Mouse (Mus musculus) hindbrain, embryonic 14.5 days (tissue): ENCODE results near the gene Gm10134. TPM values are rescaled to one million over a fixed set of nuclear protein-coding genes. Genes with fewer than 3 reads are reported as not detected.
A peak's percentile ranks its signal among the peaks of the same experiment; 100 is the strongest.

Experiments
- ATAC-seq: fragments of 200-750 bp; cut with Nextera tagmentation; 2 replicates; pipeline ENCODE4 v1.8.0; 2017; ENCODE audit warnings: moderate number of reproducible peaks, mild to moderate bottlenecking, moderate TSS enrichment, moderate library complexity; ENCODE audit not compliant: low FRiP score
- DNase-seq: peaks from one replicate; pipeline ENCODE4 v3.0.0-alpha.2; 2015; ENCODE audit warnings: low spot score
- H3K27ac ChIP-seq: fragments of 300-500 bp; sonication (generic); 2 replicates; pipeline ENCODE4 v1.5.1; 2014; ENCODE audit warnings: mild to moderate bottlenecking, moderate library complexity
- H3K27me3 ChIP-seq: fragments of 300-500 bp; sonication (generic); 2 replicates; pipeline ENCODE4 v1.6.1; 2014; ENCODE audit warnings: mild to moderate bottlenecking, low read length, mixed read lengths; ENCODE audit not compliant: control insufficient read depth, insufficient read depth
- H3K36me3 ChIP-seq: fragments of 300-500 bp; sonication (generic); replicated peaks from 2 replicates; pipeline ENCODE4 v1.6.1; 2014; ENCODE audit not compliant: control insufficient read depth, insufficient read depth
- H3K4me1 ChIP-seq: fragments of 300-500 bp; sonication (generic); replicated peaks from 2 replicates; pipeline ENCODE4 v1.6.1; 2014; ENCODE audit warnings: antibody characterized with exemption, low read length, mixed read lengths; ENCODE audit not compliant: control insufficient read depth, insufficient read depth
- H3K4me2 ChIP-seq: fragments of 300-500 bp; sonication (generic); replicated peaks from 2 replicates; pipeline ENCODE4 v1.6.1; 2014; ENCODE audit warnings: mild to moderate bottlenecking, moderate library complexity
- H3K4me3 ChIP-seq: fragments of 300-500 bp; sonication (generic); replicated peaks from 2 replicates; pipeline ENCODE4 v1.5.1; 2014; ENCODE audit warnings: mild to moderate bottlenecking, low read length
- H3K9ac ChIP-seq: fragments of 300-500 bp; sonication (generic); 2 replicates; pipeline ENCODE4 v1.6.1; 2014
- H3K9me3 ChIP-seq: fragments of 300-500 bp; sonication (generic); 2 replicates; pipeline ENCODE4 v1.6.1; 2016; ENCODE audit warnings: low read length; ENCODE audit not compliant: control insufficient read depth
- WGBS: fragments of 180-500 bp; shearing (Covaris S2); extraction: QIAGEN DNeasy Blood & Tissue Kit; methylation state at CpG from one replicate; pipeline ENCODE4 v1.1.7; 2014; 5-methylcytosine and 5-hydroxymethylcytosine counted together
- polyA plus RNA-seq: library from polyadenylated mRNA; unstranded; fragments of >200 nt; fragmentation: Nextera tagmentation; extraction: Ambion mirVana; gene quantifications from 2 replicates; pipeline ENCODE4 v1.2.1, GENCODE M21; 2014

Gm10134 gene
- polyA plus RNA-seq, 1 experiment from 2014 or later = 2.9 TPM

GRCm38 (mm10) chr2:28540587-28541227, 34.8 kb downstream of the Gm10134 start:
- no peak for DNase-seq
- H3K36me3 ChIP-seq = peaks cover 52% of the 10 kb centered on the region
- H3K4me2 ChIP-seq = no peak overlapping the region
- H3K27me3 ChIP-seq = no peaks in the 10 kb centered on the region
- 77% methylated on average over 8 of the region's 8 CpGs for WGBS
- ATAC-seq = no peak
- no peaks in the 10 kb centered on the region for H3K9me3 ChIP-seq
- no peak overlapping the region for H3K27ac ChIP-seq
- H3K4me1 ChIP-seq = peaks cover 45% of the 10 kb centered on the region
- no peak overlapping the region for H3K9ac ChIP-seq
- no peak overlapping the region for H3K4me3 ChIP-seq

- DNase-seq (no peak), ATAC-seq (no peak)
- 86% methylated on average over 8 of the region's 8 CpGs for WGBS
These were observed 38.0 kb downstream of the Gm10134 start for GRCm38 (mm10) chr2:28543894-28544293.

GRCm38 (mm10) chr2:28545976-28546375, 40.1 kb downstream of the Gm10134 start:
- H3K4me2 ChIP-seq = no peak overlapping the region
- peak overlapping the region; percentile 38; the same call in 1 of the 2 replicates for H3K27ac ChIP-seq
- no peaks in the 10 kb centered on the region for H3K4me1 ChIP-seq
- H3K9ac ChIP-seq = no peak overlapping the region
- H3K4me3 ChIP-seq = no peak overlapping the region
- H3K9me3 ChIP-seq = no peaks in the 10 kb centered on the region
- no peaks in the 10 kb centered on the region for H3K27me3 ChIP-seq
- H3K36me3 ChIP-seq = peaks cover 98% of the 10 kb centered on the region
- ATAC-seq (no peak), DNase-seq (no peak)

More at GRCm38 (mm10) chr2:28543894-28544293, 38.0 kb downstream of the Gm10134 start:
- H3K9me3 ChIP-seq = no peaks in the 10 kb centered on the region
- H3K4me1 ChIP-seq = peaks cover 15% of the 10 kb centered on the region
- H3K27me3 ChIP-seq = no peaks in the 10 kb centered on the region
- H3K36me3 ChIP-seq = peaks cover 82% of the 10 kb centered on the region
- no peak overlapping the region for H3K27ac ChIP-seq
- no peak overlapping the region for H3K9ac ChIP-seq
- no peak overlapping the region for H3K4me3 ChIP-seq
- H3K4me2 ChIP-seq = no peak overlapping the region

- Histone ChIP-seq H3K4me2 (no peak overlapping the region), H3K36me3 (peaks cover 98% of the 10 kb centered on the region)
- ATAC-seq = no peak
These were observed 40.7 kb downstream of the Gm10134 start for GRCm38 (mm10) chr2:28546560-28546959.

GRCm38 (mm10) chr2:28547237-28548172, 41.6 kb downstream of the Gm10134 start:
- H3K4me2 ChIP-seq = no peak overlapping the region
- peak; percentile 24; the same call in 1 of the 2 replicates for ATAC-seq
- no peaks in the 10 kb centered on the region for H3K4me1 ChIP-seq
- no peak overlapping the region for H3K4me3 ChIP-seq
- no peaks in the 10 kb centered on the region for H3K9me3 ChIP-seq
- H3K27me3 ChIP-seq = no peaks in the 10 kb centered on the region
- WGBS = 54% methylated on average over 11 of the region's 11 CpGs
- H3K9ac ChIP-seq = no peak overlapping the region
- DNase-seq = peak; percentile 89
- peaks cover 98% of the 10 kb centered on the region for H3K36me3 ChIP-seq
- H3K27ac ChIP-seq = no peak overlapping the region

More at GRCm38 (mm10) chr2:28546560-28546959, 40.7 kb downstream of the Gm10134 start:
- Histone ChIP-seq H3K4me3 (no peak overlapping the region), H3K4me1 (no peaks in the 10 kb centered on the region), H3K9ac (no peak overlapping the region), H3K27ac (no peak overlapping the region), H3K9me3 (no peaks in the 10 kb centered on the region), H3K27me3 (no peaks in the 10 kb centered on the region)
- 73% methylated on average over 6 of the region's 6 CpGs for WGBS
- no peak for DNase-seq

GRCm38 (mm10) chr2:28549157-28549556, 43.3 kb downstream of the Gm10134 start:
- H3K27me3 ChIP-seq = no peaks in the 10 kb centered on the region
- peaks cover 98% of the 10 kb centered on the region for H3K36me3 ChIP-seq
- no peak overlapping the region for H3K4me3 ChIP-seq
- WGBS = 90% methylated on average over 13 of the region's 13 CpGs
- no peak overlapping the region for H3K27ac ChIP-seq
- DNase-seq = no peak
- no peaks in the 10 kb centered on the region for H3K4me1 ChIP-seq
- H3K4me2 ChIP-seq = no peak overlapping the region
- ATAC-seq = no peak
- no peak overlapping the region for H3K9ac ChIP-seq
- no peaks in the 10 kb centered on the region for H3K9me3 ChIP-seq

- no peaks in the 10 kb centered on the region for H3K4me1 ChIP-seq
- H3K9me3 ChIP-seq = no peaks in the 10 kb centered on the region
- H3K27me3 ChIP-seq = no peaks in the 10 kb centered on the region
- WGBS = 93% methylated on average over 5 of the region's 5 CpGs
- DNase-seq (no peak), ATAC-seq (no peak)
- H3K4me2 ChIP-seq = no peak overlapping the region
- no peak overlapping the region for H3K27ac ChIP-seq
- H3K9ac ChIP-seq = no peak overlapping the region
- H3K36me3 ChIP-seq = peaks cover 78% of the 10 kb centered on the region
- no peak overlapping the region for H3K4me3 ChIP-seq
These were observed 46.4 kb downstream of the Gm10134 start for GRCm38 (mm10) chr2:28552301-28552700.

Other genes starting within 250 kb of the Gm10134 start
- 15.5 and 15.9 TPM in 2 replicates for gene Ppp1r26, start 59.3 kb upstream of the Gm10134 start, polyA plus RNA-seq
- gene 1700007K13Rik, start 39.8 kb upstream of the Gm10134 start, polyA plus RNA-seq = 4.0 and 6.2 TPM in 2 replicates
- gene Mrps2, start 38.0 kb upstream of the Gm10134 start, polyA plus RNA-seq = 49.3 and 51.8 TPM in 2 replicates
- 1.3 and 1.7 TPM in 2 replicates for gene Gbgt1, start 9.2 kb upstream of the Gm10134 start, polyA plus RNA-seq
- 92.9 and 95.5 TPM in 2 replicates for gene Ralgds, start 7.0 kb downstream of the Gm10134 start, polyA plus RNA-seq
- not detected in 2 replicates for gene Cel, start 57.3 kb downstream of the Gm10134 start, polyA plus RNA-seq
- 28.6 and 29.3 TPM in 2 replicates for gene Gtf3c5, start 77.7 kb downstream of the Gm10134 start, polyA plus RNA-seq
- not detected in 2 replicates for gene Gfi1b, start 115.9 kb downstream of the Gm10134 start, polyA plus RNA-seq
- gene Tsc1, start 135.1 kb downstream of the Gm10134 start, polyA plus RNA-seq = 29.2 and 29.4 TPM in 2 replicates
- 4.1 and 6.2 TPM in 2 replicates for gene Spaca9, start 193.6 kb downstream of the Gm10134 start, polyA plus RNA-seq
- 2.2 and 2.7 TPM in 2 replicates for gene Ak8, start 194.1 kb downstream of the Gm10134 start, polyA plus RNA-seq